Mouse (Mus musculus) kidney, postnatal 36 days (tissue): Measurements from ENCODE around the gene Yes1.
"Not testable (repeated sequence)": the region's sequence is repeated elsewhere in the genome, so short reads cannot be mapped to it uniquely, and the experiment has no call there.

Experiments
- DNase-seq, 2 experiments: peaks; one replicate each; pipeline ENCODE4 v3.0.0; 2021 to 2022; ENCODE audit warnings: mixed read lengths in 2 of 2

Yes1 gene

GRCm38 (mm10) chr5:32610801-32611340 lies at the start of gene Yes1:
Gene Yes1, plus strand, starts transcription at chr5:32611171.
- DNase-seq: peak; percentile 89 to 94

GRCm38 (mm10) chr5:32564697-32565096 lies 46.3 kb upstream of the Yes1 start:
- DNase-seq: no peak

GRCm38 (mm10) chr5:32571802-32572201 lies 39.2 kb upstream of the Yes1 start:
- DNase-seq: peak; percentile 20 to 35

GRCm38 (mm10) chr5:32588136-32588535 lies 22.8 kb upstream of the Yes1 start:
- peak; percentile 61 to 82 for DNase-seq

GRCm38 (mm10) chr5:32593793-32594192 lies 17.2 kb upstream of the Yes1 start:
- DNase-seq: peak; percentile 24 to 35

- peak; percentile 24 to 58 for DNase-seq
These were observed 16.6 kb upstream of the Yes1 start for GRCm38 (mm10) chr5:32594358-32594757.

GRCm38 (mm10) chr5:32605911-32606310 lies 5.1 kb upstream of the Yes1 start:
- no peak for DNase-seq

- peak; percentile 33 to 54 for DNase-seq
These were observed 3.1 kb upstream of the Yes1 start for GRCm38 (mm10) chr5:32607776-32608355.

- no peak for DNase-seq
These were observed 2.5 kb upstream of the Yes1 start for GRCm38 (mm10) chr5:32608516-32608915.

- peak; percentile 61 to 71 for DNase-seq
These were observed 739 bp upstream of the Yes1 start for GRCm38 (mm10) chr5:32610064-32610800.

- peak; percentile 39 to 65 for DNase-seq
These were observed 480 bp downstream of the Yes1 start for GRCm38 (mm10) chr5:32611341-32611961.

- no peak for DNase-seq
These were observed 3.3 kb downstream of the Yes1 start for GRCm38 (mm10) chr5:32614291-32614690.

GRCm38 (mm10) chr5:32614691-32615090 lies 3.7 kb downstream of the Yes1 start:
- peak in 1 of 2 experiments; percentile 11 for DNase-seq

GRCm38 (mm10) chr5:32616489-32616888 lies 5.5 kb downstream of the Yes1 start:
- DNase-seq: not testable (repeated sequence)

- no peak for DNase-seq
These were observed 6.9 kb downstream of the Yes1 start for GRCm38 (mm10) chr5:32617851-32618250.

GRCm38 (mm10) chr5:32623649-32624048 lies 12.7 kb downstream of the Yes1 start:
- no peak for DNase-seq

GRCm38 (mm10) chr5:32624777-32625176 lies 13.8 kb downstream of the Yes1 start:
- DNase-seq: no peak

GRCm38 (mm10) chr5:32633185-32633584 lies 22.2 kb downstream of the Yes1 start:
- DNase-seq: no peak

- DNase-seq: no peak
These were observed 46.4 kb downstream of the Yes1 start for GRCm38 (mm10) chr5:32657386-32657785.

GRCm38 (mm10) chr5:32682475-32682874 lies 71.5 kb downstream of the Yes1 start:
- no peak for DNase-seq

GRCm38 (mm10) chr5:32693411-32693810 lies 82.4 kb downstream of the Yes1 start:
- no peak for DNase-seq

- peak in 1 of 2 experiments; percentile 73 for DNase-seq
These were observed 86.4 kb downstream of the Yes1 start for GRCm38 (mm10) chr5:32697208-32697867.

- DNase-seq: no peak
These were observed 95.3 kb downstream of the Yes1 start for GRCm38 (mm10) chr5:32706226-32706780.
